Mouse (Mus musculus) neutrophil, adult 83 days (primary cell): ENCODE data around the gene Nkiras2. TPM values are rescaled to one million over a fixed set of nuclear protein-coding genes. Genes with fewer than 3 reads are reported as not detected.

Experiments
- total RNA-seq, 2 experiments: library from RNA; stranded (reverse); gene quantifications; one replicate each; pipeline ENCODE4 v1.2.4; 2023

Gene Nkiras2
- total RNA-seq = 10 to 100 TPM; 43.2 to 47.8 TPM

GRCm38 (mm10) chr11:100618761-100619484, at the start of gene Nkiras2:
TSS of gene Nkiras2 (plus strand) at chr11:100619244.

GRCm38 (mm10) chr11:100574708-100575483, 44.1 kb upstream of the Nkiras2 start, which contains the start of gene Cnp:
TSS of gene Cnp (plus strand) at chr11:100574904.

GRCm38 (mm10) chr11:100619982-100620381, 938 bp downstream of the Nkiras2 start, which contains the start of gene Dnajc7:
TSS of gene Dnajc7 (minus strand) at chr11:100620168.

Other genes with a start within 250 kb of the Nkiras2 start
- gene Jup, start 221.5 kb upstream of the Nkiras2 start, total RNA-seq = 10 to 100 TPM; 16.1 to 24.1 TPM
- gene P3h4, start 204.4 kb upstream of the Nkiras2 start, total RNA-seq = under 1 TPM in 1 of 2 experiments, not detected in 1; 0.31 TPM
- gene Fkbp10, start 203.5 kb upstream of the Nkiras2 start, total RNA-seq = 1 to 10 TPM; 1.0 to 1.6 TPM
- 1 to 10 TPM; 6.4 to 6.5 TPM for gene Nt5c3b, start 177.4 kb upstream of the Nkiras2 start, total RNA-seq
- not detected for gene Klhl10, start 177.3 kb upstream of the Nkiras2 start, total RNA-seq
- 10 to 100 TPM; 10.6 to 12.7 TPM for gene Klhl11, start 146.5 kb upstream of the Nkiras2 start, total RNA-seq
- 100 to 1,000 TPM; 119 to 124 TPM for gene Acly, start 91.2 kb upstream of the Nkiras2 start, total RNA-seq
- not detected for gene Ttc25, start 73.6 kb upstream of the Nkiras2 start, total RNA-seq
- gene Cnp, start 44.3 kb upstream of the Nkiras2 start, total RNA-seq = 10 to 100 TPM; 14.2 to 15.8 TPM
- gene Dnajc7, start 924 bp downstream of the Nkiras2 start, total RNA-seq = 100 to 1,000 TPM; 121 to 134 TPM
- not detected for gene Zfp385c, start 73.2 kb downstream of the Nkiras2 start, total RNA-seq
- 10 to 100 TPM; 25.4 to 25.9 TPM for gene Dhx58, start 85.0 kb downstream of the Nkiras2 start, total RNA-seq
- 10 to 100 TPM; 10.6 to 11.4 TPM for gene Kat2a, start 93.2 kb downstream of the Nkiras2 start, total RNA-seq
- under 1 TPM in 1 of 2 experiments, not detected in 1; 0.60 TPM for gene Hspb9, start 94.6 kb downstream of the Nkiras2 start, total RNA-seq
- 100 to 1,000 TPM; 175 to 177 TPM for gene Rab5c, start 119.0 kb downstream of the Nkiras2 start, total RNA-seq
- not detected for gene Kcnh4, start 140.7 kb downstream of the Nkiras2 start, total RNA-seq
- not detected for gene Hcrt, start 143.7 kb downstream of the Nkiras2 start, total RNA-seq
- 10 to 100 TPM in 1 of 2 experiments, 1 to 10 TPM in 1; 9.9 to 10.6 TPM for gene Ghdc, start 151.7 kb downstream of the Nkiras2 start, total RNA-seq
- gene Stat5b, start 231.5 kb downstream of the Nkiras2 start, total RNA-seq = 10 to 100 TPM; 84.9 to 98.5 TPM
- gene Stat5a, start 240.1 kb downstream of the Nkiras2 start, total RNA-seq = 10 to 100 TPM; 30.3 to 36.4 TPM